Mouse (Mus musculus): ENCODE measurements around the gene C87436. TPM values are rescaled to one million over a fixed set of nuclear protein-coding genes. Genes with fewer than 3 reads are reported as not detected.
A peak's percentile ranks its signal among the peaks of the same experiment; 100 is the strongest.

Gene C87436
- polyA plus RNA-seq, 1 experiment, result 18.0 TPM

GRCm38 (mm10) chr6:86472100-86472955 lies 34.2 kb downstream of the C87436 start:
- TF ChIP-seq POLR2A (IDR thresholded peaks at IDR 0.05; ENCODE audit: borderline replicate concordance, extremely low read depth, insufficient read depth, insufficient read length, poor library complexity, severe bottlenecking), result peak; percentile 33; the same call in 1 of the 2 replicates
- peak; percentile 92 for TF ChIP-seq CTCF (IDR thresholded peaks at IDR 0.05; ENCODE audit: borderline replicate concordance, extremely low read depth, insufficient read depth, insufficient read length)
- peak; percentile 100 for DNase-seq (ENCODE audit: low read depth)

DNA sequence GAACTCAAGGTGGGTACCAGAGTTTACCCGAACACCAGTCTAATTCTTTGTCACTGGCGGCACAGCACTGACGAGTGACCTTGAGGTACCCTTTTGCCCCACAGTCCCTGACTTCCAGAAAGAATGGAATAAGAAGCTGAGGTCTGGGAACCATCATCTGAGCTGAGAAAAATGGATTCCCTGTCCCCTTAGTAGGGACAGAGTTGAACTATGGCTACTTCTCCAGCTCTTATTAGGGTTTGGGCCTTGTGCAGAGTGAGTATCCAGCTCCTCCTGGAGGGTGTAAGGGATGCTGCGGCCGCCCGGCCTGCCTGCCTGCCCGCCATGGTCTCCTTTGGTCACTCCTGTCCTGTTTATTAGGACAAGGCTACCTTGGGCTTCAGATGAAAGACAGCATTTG lies 34.9 kb downstream of the C87436 start:
- DNase-seq (ENCODE audit: low read depth), result no peak
- no peak for TF ChIP-seq POLR2A (IDR thresholded peaks at IDR 0.05; ENCODE audit: borderline replicate concordance, extremely low read depth, insufficient read depth, insufficient read length, poor library complexity, severe bottlenecking)
- TF ChIP-seq CTCF (IDR thresholded peaks at IDR 0.05; ENCODE audit: borderline replicate concordance, extremely low read depth, insufficient read depth, insufficient read length), result no peak

DNA sequence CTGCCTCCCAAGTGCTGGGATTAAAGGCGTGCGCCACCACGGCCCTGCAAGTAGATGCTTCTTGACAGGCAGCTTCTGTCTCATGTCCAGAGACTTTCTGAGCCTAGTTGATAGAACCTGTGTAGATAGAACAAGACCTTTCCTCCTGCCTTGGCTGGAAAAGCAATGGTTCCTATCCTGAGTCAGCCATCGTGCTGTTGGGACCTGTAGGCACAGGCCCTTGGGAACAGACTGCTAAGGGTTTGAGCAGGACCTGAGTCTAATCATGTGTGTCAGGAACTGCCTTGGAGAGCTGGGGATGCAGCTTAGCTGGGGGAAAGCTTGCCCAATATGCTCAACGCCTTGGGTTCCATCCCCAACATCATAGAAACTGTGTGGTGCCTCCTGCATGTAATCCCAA lies 35.9 kb downstream of the C87436 start:
- no peak for DNase-seq (ENCODE audit: low read depth)
- TF ChIP-seq POLR2A (IDR thresholded peaks at IDR 0.05; ENCODE audit: borderline replicate concordance, extremely low read depth, insufficient read depth, insufficient read length, poor library complexity, severe bottlenecking) (no peak), CTCF (IDR thresholded peaks at IDR 0.05; ENCODE audit: borderline replicate concordance, extremely low read depth, insufficient read depth, insufficient read length) (no peak)

DNA sequence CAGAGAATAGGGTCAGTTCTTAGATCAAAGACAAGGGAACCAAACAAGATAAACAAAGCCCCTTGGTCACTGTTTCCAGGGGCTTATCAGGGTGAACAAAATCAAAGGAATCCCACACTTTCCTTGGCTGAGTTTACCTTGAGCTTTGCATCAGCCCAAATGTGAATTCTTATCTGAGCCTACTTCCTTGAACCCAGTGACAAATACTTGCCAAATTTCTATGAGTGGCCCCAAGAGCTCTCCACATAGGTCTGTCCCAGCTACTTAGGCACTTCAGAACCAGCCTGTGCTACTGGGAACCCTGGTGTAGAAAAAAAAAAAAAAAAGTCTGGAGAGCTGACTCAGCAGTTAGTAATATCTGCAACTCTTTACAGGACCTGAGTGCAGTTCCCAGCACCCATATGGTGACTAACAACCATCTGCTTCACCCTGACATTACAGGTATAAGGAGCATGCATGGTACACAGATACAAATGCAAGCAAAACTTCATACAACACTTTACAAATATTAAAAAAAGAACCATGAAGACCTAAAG lies 36.5 kb downstream of the C87436 start:
- no peak for DNase-seq (ENCODE audit: low read depth)
- TF ChIP-seq POLR2A (IDR thresholded peaks at IDR 0.05; ENCODE audit: borderline replicate concordance, extremely low read depth, insufficient read depth, insufficient read length, poor library complexity, severe bottlenecking) (no peak), CTCF (IDR thresholded peaks at IDR 0.05; ENCODE audit: borderline replicate concordance, extremely low read depth, insufficient read depth, insufficient read length) (no peak)

DNA sequence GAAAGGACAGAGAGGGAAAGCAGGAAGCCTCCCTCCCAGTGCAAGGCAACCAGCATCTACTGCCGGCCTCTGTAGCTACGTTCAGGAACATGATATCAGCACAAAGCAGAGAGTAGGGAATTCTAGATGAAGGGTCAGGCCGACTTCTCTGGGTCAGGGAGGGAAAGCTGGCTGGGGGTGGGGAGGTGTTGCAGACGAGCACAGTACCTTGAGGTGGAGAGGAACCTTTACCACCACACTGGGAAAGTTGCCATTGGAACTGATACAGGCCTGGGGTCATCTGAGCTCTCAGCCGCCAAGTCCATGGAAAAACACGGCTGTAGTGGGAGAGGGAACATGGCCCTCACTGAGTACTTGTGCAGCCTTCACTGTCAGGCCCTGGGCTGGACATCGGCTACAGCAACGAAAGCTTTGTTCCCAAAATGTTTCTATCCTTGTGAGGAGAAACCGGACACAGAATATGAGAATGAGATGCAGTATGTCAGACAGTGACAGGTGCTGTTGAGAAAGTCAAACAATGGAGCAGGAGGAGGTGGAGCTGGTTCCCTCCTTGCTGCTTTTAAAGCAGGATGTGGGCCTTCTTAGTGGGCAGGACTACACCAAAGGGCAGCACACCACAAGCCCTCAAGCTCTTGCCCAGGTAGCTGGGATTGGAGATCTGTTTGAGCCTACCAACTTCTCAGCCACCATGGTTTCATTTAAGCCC lies 37.4 kb downstream of the C87436 start:
- no peak for DNase-seq (ENCODE audit: low read depth)
- TF ChIP-seq CTCF (IDR thresholded peaks at IDR 0.05; ENCODE audit: borderline replicate concordance, extremely low read depth, insufficient read depth, insufficient read length) (no peak), POLR2A (IDR thresholded peaks at IDR 0.05; ENCODE audit: borderline replicate concordance, extremely low read depth, insufficient read depth, insufficient read length, poor library complexity, severe bottlenecking) (no peak)

DNA sequence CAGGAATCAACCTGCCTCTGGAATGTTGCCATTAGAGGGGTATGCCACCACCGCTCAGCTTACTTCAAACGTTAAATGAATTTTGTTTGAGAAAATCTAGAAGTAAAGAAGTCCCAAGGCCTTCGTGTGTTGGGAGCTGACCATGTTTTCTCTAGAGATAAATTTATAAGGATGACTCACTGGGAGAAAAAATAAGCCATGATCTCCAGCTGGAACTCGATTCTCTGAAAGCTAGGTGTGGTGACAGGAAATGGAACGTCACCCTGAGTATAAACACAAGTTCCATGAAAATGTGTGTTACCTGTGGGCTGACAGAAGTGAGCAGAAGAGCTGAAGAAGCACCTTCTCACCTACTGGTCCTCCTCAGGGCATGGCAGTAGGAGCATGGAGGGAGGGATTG lies 38.8 kb downstream of the C87436 start:
- TF ChIP-seq POLR2A (IDR thresholded peaks at IDR 0.05; ENCODE audit: borderline replicate concordance, extremely low read depth, insufficient read depth, insufficient read length, poor library complexity, severe bottlenecking), result no peak
- DNase-seq (ENCODE audit: low read depth), result no peak

GRCm38 (mm10) chr6:86479311-86479710 lies 41.1 kb downstream of the C87436 start:
- DNase-seq (ENCODE audit: low read depth), result no peak
- TF ChIP-seq CTCF (IDR thresholded peaks at IDR 0.05; ENCODE audit: borderline replicate concordance, extremely low read depth, insufficient read depth, insufficient read length), result no peak
- no peak for TF ChIP-seq POLR2A (IDR thresholded peaks at IDR 0.05; ENCODE audit: borderline replicate concordance, extremely low read depth, insufficient read depth, insufficient read length, poor library complexity, severe bottlenecking)

- DNase-seq (ENCODE audit: low read depth), result no peak
- TF ChIP-seq CTCF (IDR thresholded peaks at IDR 0.05; ENCODE audit: borderline replicate concordance, extremely low read depth, insufficient read depth, insufficient read length), result no peak
- no peak for TF ChIP-seq POLR2A (IDR thresholded peaks at IDR 0.05; ENCODE audit: borderline replicate concordance, extremely low read depth, insufficient read depth, insufficient read length, poor library complexity, severe bottlenecking)
Observed at GRCm38 (mm10) chr6:86479816-86480188, 41.6 kb downstream of the C87436 start.

- DNase-seq (ENCODE audit: low read depth), result no peak
- TF ChIP-seq CTCF (IDR thresholded peaks at IDR 0.05; ENCODE audit: borderline replicate concordance, extremely low read depth, insufficient read depth, insufficient read length) (no peak), POLR2A (IDR thresholded peaks at IDR 0.05; ENCODE audit: borderline replicate concordance, extremely low read depth, insufficient read depth, insufficient read length, poor library complexity, severe bottlenecking) (no peak)
Observed at GRCm38 (mm10) chr6:86480189-86480831, 42.1 kb downstream of the C87436 start.

- TF ChIP-seq POLR2A (IDR thresholded peaks at IDR 0.05; ENCODE audit: borderline replicate concordance, extremely low read depth, insufficient read depth, insufficient read length, poor library complexity, severe bottlenecking), result no peak
- TF ChIP-seq CTCF (IDR thresholded peaks at IDR 0.05; ENCODE audit: borderline replicate concordance, extremely low read depth, insufficient read depth, insufficient read length), result no peak
- no peak for DNase-seq (ENCODE audit: low read depth)
Observed at GRCm38 (mm10) chr6:86481871-86482270, 43.7 kb downstream of the C87436 start.

- DNase-seq (ENCODE audit: low read depth), result peak; percentile 35
- TF ChIP-seq CTCF (IDR thresholded peaks at IDR 0.05; ENCODE audit: borderline replicate concordance, extremely low read depth, insufficient read depth, insufficient read length) (no peak), POLR2A (IDR thresholded peaks at IDR 0.05; ENCODE audit: borderline replicate concordance, extremely low read depth, insufficient read depth, insufficient read length, poor library complexity, severe bottlenecking) (no peak)
Observed at GRCm38 (mm10) chr6:86485943-86486640, 47.9 kb downstream of the C87436 start.

All from brain, embryonic 14.5 days (tissue).